Mouse (Mus musculus): Measurements from ENCODE around the gene Prkar1b.

DNA sequence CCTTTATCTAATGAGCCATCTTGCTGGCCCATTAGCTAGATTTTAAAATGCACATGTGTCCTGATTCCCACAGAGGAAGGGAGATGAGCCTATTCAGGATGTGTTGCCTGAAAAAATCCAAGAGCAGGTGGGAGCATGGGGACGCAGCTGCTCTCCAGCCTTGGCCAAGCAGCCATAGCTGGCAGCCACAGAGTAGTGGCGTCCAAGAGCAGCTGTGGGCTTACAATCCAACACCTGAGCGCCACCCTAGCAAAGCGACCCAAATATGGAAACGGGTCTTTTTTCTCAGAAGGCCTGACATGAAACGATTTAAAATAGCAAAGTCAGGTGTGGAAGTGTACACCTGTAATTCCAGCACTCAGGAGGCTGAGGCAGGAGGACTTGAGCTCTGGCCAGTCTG lies 145.2 kb downstream of the Prkar1b start:
- no peak for TF ChIP-seq POLR2A (IDR thresholded peaks at IDR 0.05; ENCODE audit: borderline replicate concordance, extremely low read depth, low read depth, low read length)
- TF ChIP-seq CTCF (IDR thresholded peaks at IDR 0.05; ENCODE audit: insufficient read depth, low read length) = no peak
